Mouse (Mus musculus): ENCODE results near the gene Trip10. TPM values are rescaled to one million over a fixed set of nuclear protein-coding genes. Genes with fewer than 3 reads are reported as not detected.

The Trip10 gene
- total and polyA plus RNA-seq, 3 experiments: 10.9 to 20.8 TPM; not detected in 1

GRCm38 (mm10) chr17:57290001-57290670 lies 40.9 kb downstream of the Trip10 start:
- Histone ChIP-seq H3K4me1 (ENCODE audit: control insufficient read depth in 1 of 2, insufficient read depth in 2 of 2, low read length in 2 of 2) (peaks cover 0 to 29% of the 10 kb centered on the region in 2 experiments), H3K27ac (ENCODE audit: control insufficient read depth, low read depth, low read length) (peak overlapping the region; percentile 97), H3K27me3 (ENCODE audit: control insufficient read depth in 1 of 2, insufficient read depth in 2 of 2, low read length in 2 of 2) (no peaks in the 10 kb centered on the region), H3K36me3 (ENCODE audit: control insufficient read depth in 1 of 2, insufficient read depth in 2 of 2, low read length in 2 of 2) (peaks cover 5 to 22% of the 10 kb centered on the region in 2 experiments), H3K4me3 (ENCODE audit: control insufficient read depth in 1 of 2, insufficient read depth in 1 of 2, low read depth in 2 of 2, low read length in 2 of 2) (peak overlapping the region in 1 of 2 experiments; percentile 34; a peak in 1 of 4 replicates), H3K9me3 (replicated peaks; ENCODE audit: insufficient read depth, low read length) (no peaks in the 10 kb centered on the region), H3K9ac (ENCODE audit: control insufficient read depth, low read depth, low read length, poor library complexity, severe bottlenecking) (peak overlapping the region; percentile 53), H3K79me2 (ENCODE audit: control insufficient read depth, insufficient read depth, low read length, poor library complexity) (peaks cover 47% of the 10 kb centered on the region)
- peak; percentile 87 for DNase-seq (ENCODE audit: low read depth, low spot score)
- TF ChIP-seq GABPA (IDR thresholded peaks at IDR 0.05; ENCODE audit: low read depth, low read length): no peak
- TF ChIP-seq SIN3A (IDR thresholded peaks at IDR 0.05; ENCODE audit: low read length): peak; percentile 75; the same call in 1 of the 2 replicates
- no peak for TF ChIP-seq CHD2 (IDR thresholded peaks at IDR 0.05; ENCODE audit: low read length)
- peak; percentile 69 for TF ChIP-seq MYC (IDR thresholded peaks at IDR 0.05; ENCODE audit: low read depth, low read length)
- no peak for TF ChIP-seq RAD21 (IDR thresholded peaks at IDR 0.05; ENCODE audit: low read depth, low read length)
- no peak for TF ChIP-seq HCFC1 (IDR thresholded peaks at IDR 0.05; ENCODE audit: low read depth, low read length)
- TF ChIP-seq MEF2A (IDR thresholded peaks at IDR 0.05; ENCODE audit: extremely low read depth, insufficient replicate concordance, low read depth, low read length, poor library complexity, severe bottlenecking): 0 out of 2 replicates have a peak, but pooled peaks have one; percentile 19
- no peak for TF ChIP-seq POLR2AphosphoS2 (IDR thresholded peaks at IDR 0.05; ENCODE audit: low read length)
- no peak; the same call in 1 of the 2 replicates for TF ChIP-seq MAZ (IDR thresholded peaks at IDR 0.05; ENCODE audit: low read depth, low read length)
- TF ChIP-seq USF1 (IDR thresholded peaks at IDR 0.05; ENCODE audit: low read depth, low read length): no peak
- TF ChIP-seq EP300 (IDR thresholded peaks at IDR 0.05; ENCODE audit: low read depth in 1 of 2, low read length in 2 of 2): peak; percentile 83 to 88
- no peak for TF ChIP-seq POLR2AphosphoS5 (IDR thresholded peaks at IDR 0.05; ENCODE audit: borderline replicate concordance, low read depth, low read length)
- no peak for TF ChIP-seq SMC3 (IDR thresholded peaks at IDR 0.05; ENCODE audit: low read depth, low read length)
- TF ChIP-seq ZKSCAN1 (IDR thresholded peaks at IDR 0.05; ENCODE audit: low read depth, low read length): no peak
- no peak for TF ChIP-seq ZNF384 (IDR thresholded peaks at IDR 0.05; ENCODE audit: low read depth, low read length)
- no peak for TF ChIP-seq ZC3H11A (IDR thresholded peaks at IDR 0.05; ENCODE audit: low read depth, low read length)
- TF ChIP-seq RCOR1 (IDR thresholded peaks at IDR 0.05; ENCODE audit: low read depth, low read length): no peak
- no peak for TF ChIP-seq CHD1 (IDR thresholded peaks at IDR 0.05; ENCODE audit: low read depth, low read length)
- peak; percentile 82 for TF ChIP-seq TCF12 (IDR thresholded peaks at IDR 0.05; ENCODE audit: low read depth, low read length)
- no peak for TF ChIP-seq CTCF (IDR thresholded peaks at IDR 0.05 in 2 of 3, conservative IDR thresholded peaks at IDR 0.05 in 1 of 3; ENCODE audit: control insufficient read depth in 1 of 3, insufficient read depth in 1 of 3, low read depth in 2 of 3, low read length in 3 of 3, poor library complexity in 1 of 3, severe bottlenecking in 1 of 3)
- TF ChIP-seq USF2 (IDR thresholded peaks at IDR 0.05; ENCODE audit: borderline replicate concordance in 1 of 2, insufficient read depth in 1 of 2, low read depth in 1 of 2, low read length in 2 of 2): no peak
- TF ChIP-seq MAX (IDR thresholded peaks at IDR 0.05; ENCODE audit: low read length): no peak; the same call in 1 of the 2 replicates
- TF ChIP-seq TAL1 (IDR thresholded peaks at IDR 0.05; ENCODE audit: low read length): peak; percentile 97
- no peak for TF ChIP-seq MXI1 (IDR thresholded peaks at IDR 0.05; ENCODE audit: low read depth, low read length)
- TF ChIP-seq JUND (IDR thresholded peaks at IDR 0.05; ENCODE audit: low read depth, low read length): no peak
- TF ChIP-seq ETS1 (IDR thresholded peaks at IDR 0.05; ENCODE audit: low read depth, low read length): peak; percentile 66; the same call in 1 of the 2 replicates
- no peak; a peak in 1 of 4 replicates for TF ChIP-seq POLR2A (IDR thresholded peaks at IDR 0.05; ENCODE audit: control insufficient read depth in 1 of 2, insufficient read depth in 1 of 2, low read depth in 1 of 2, low read length in 2 of 2, poor library complexity in 1 of 2)
- TF ChIP-seq GATA1 (IDR thresholded peaks at IDR 0.05; ENCODE audit: low read depth, low read length): peak; percentile 71
- TF ChIP-seq BHLHE40 (IDR thresholded peaks at IDR 0.05; ENCODE audit: borderline replicate concordance, low read depth, low read length): no peak
- no peak for TF ChIP-seq KAT2A (conservative IDR thresholded peaks at IDR 0.05; ENCODE audit: low read depth, low read length)
- no peak for TF ChIP-seq NRF1 (IDR thresholded peaks at IDR 0.05; ENCODE audit: insufficient read depth, low read depth, low read length, poor library complexity, severe bottlenecking)
- no peak for TF ChIP-seq ZMIZ1 (IDR thresholded peaks at IDR 0.05; ENCODE audit: low read depth, low read length)
- no peak for TF ChIP-seq E2F4 (IDR thresholded peaks at IDR 0.05; ENCODE audit: borderline replicate concordance, low read depth, low read length)
- no peak for TF ChIP-seq UBTF (IDR thresholded peaks at IDR 0.05; ENCODE audit: borderline replicate concordance, insufficient read depth, low read depth, low read length)
- TF ChIP-seq MYB (IDR thresholded peaks at IDR 0.05; ENCODE audit: low read depth, low read length): no peak
- no peak for TF ChIP-seq NELFE (IDR thresholded peaks at IDR 0.05; ENCODE audit: low read depth, low read length)
- no peak for TF ChIP-seq TBP (IDR thresholded peaks at IDR 0.05; ENCODE audit: low read depth, low read length)

Data from MEL (cell line).